Mouse (Mus musculus): ENCODE data around the gene Cradd.
A peak's percentile ranks its signal among the peaks of the same experiment; 100 is the strongest.

Cradd gene

DNA sequence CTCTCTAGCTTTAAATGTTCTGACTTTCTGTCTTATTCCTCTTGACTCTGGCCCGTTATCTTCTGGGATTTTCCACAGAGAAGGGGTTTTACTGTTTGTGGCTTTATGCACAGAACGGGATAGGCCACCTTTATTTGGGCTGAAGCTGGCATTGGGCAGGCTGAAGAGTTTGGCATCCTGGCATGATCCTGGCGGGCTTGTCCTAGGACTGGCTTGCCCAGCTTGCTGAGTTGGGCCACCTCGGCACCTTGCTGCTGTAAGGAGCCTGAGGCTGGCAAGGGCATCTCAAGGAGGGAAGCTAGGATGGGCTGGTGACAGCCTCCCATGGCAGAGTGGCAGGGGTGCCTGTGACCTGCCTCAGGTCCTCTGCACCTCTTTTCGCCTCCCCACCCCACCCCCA lies 55.6 kb downstream of the Cradd start:
- no peak for DNase-seq

DNA sequence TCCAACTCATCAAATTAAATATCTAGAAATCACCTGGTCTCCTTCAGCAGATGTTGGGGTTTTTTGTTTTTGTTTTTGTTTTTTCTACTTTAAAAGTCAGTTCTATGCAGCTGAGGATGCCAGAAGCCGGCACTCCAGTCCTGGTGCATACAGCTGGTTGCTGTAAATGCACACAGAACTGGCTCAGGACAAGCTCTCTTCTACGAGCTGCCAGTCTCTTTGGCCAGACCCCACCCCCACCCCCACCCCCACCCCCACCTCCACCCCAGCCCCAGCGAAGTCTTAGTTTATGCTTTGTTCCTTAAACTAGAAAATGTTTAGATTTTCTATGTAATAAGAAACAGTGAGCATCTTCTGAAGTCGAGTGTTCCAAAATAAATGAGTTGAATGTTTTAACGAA lies 57.0 kb downstream of the Cradd start:
- no peak for DNase-seq

DNA sequence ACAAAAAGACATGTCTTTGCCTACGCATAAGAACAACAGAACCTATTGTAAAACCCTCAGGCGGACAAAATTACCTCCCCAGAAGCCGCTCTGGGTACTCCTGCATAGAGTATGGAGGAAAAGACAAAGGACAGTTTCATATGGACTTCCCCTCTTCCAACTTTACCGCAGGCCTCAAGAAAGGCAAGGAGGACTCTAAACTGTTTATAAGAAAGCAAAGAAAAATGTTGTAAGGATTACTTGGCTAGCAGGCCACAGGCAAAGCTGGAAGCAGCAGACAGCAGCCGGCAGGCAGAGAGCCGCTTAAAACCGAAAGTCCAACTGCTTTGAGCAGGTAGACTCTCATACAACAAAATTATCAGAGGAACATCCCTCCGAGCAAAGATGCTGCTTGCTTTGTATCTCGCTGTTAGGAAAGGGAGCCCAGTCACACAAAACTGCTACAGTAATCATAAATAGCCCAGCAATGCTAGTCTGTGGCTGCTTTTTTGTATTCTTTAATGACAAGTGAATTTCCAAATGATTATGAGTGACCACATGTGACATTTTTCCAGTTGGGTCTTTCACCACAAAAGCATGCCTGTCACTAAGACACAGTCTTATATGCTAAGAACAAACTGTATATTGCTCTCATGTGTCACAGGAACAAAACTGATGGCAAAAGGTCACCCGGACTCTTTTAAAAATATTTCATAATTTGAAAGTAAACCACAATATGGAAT lies 57.7 kb downstream of the Cradd start:
- no peak for DNase-seq

DNA sequence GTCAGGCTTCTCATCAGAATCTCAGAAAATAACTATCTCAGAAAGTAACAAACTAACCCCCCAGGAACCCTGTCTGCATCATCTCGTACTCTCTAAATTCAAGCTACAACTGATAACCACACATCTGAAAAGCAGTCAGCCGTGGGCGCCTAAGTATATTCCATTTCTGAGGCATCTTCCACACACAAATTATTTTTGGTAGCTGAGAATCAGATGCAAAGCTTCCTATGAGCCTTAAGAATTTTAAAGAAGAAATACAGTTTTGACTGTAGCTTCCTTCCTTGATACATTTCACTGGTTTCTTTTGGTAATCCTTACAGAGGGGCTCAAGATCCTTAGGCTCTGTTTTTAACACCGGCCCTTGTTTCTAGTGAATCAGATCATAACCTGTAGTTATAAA lies 58.4 kb downstream of the Cradd start:
- no peak for DNase-seq

DNA sequence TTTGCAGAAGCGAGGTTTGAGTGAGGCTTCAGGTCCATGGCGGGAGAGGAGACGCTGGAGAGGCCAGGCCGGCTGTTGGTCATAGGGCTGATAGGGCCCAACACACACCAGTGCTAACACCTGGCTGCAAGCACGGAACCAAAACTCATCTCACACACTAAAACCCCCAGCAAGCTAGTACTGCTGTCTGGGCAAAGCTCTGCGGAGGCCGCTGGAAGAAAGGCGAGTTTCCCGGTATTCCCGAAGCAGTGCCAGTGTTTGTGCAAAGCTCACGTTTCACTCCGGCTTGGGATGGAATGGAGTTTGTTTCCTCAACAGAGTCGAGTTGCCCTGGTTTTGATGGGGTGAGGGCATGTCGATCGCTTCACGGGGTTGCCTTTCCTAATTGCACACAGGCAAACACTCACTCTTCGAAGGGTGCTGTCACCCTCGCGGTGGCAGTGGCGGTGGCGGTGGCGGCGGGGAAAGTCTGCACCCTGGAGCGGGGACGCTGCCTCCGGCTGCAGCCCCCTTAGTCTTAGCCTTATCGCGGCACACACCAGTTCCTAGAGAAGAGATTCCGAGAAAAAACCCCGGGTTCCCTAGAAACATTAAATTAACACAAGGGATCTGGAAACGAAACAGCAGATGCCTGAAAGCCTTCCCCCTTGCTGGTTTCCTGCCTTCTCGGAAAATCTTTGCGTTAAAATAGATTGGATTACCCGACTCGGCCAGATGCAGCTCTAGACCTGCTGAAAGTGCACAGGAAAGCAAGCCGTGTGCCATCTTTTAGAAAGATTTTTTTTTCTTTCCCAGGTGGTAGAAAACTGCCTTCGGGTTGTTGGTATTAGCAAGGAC lies 59.2 kb downstream of the Cradd start:
- DNase-seq = peak in 1 of 2 experiments; percentile 60

DNA sequence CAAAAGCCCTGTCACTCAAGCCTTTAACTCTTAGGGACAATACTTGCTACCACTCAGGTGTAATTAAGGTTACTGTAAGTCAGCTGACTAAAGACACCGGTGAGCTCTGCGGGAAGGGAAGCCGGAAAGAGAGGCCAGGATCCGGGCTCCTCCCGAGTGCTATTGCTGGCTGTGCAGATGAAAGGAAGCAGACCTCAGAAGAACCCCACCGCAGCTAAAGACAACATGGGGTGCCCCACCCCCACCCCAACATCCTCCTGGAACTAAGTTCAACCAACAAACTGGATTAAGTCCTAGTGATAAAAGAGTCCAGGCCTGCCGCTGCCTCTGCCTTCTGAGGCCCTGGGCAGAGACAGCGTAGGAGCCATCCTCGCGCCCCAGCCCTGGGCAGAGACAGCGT lies 61.5 kb downstream of the Cradd start:
- peak; percentile 25 to 40 for DNase-seq

DNA sequence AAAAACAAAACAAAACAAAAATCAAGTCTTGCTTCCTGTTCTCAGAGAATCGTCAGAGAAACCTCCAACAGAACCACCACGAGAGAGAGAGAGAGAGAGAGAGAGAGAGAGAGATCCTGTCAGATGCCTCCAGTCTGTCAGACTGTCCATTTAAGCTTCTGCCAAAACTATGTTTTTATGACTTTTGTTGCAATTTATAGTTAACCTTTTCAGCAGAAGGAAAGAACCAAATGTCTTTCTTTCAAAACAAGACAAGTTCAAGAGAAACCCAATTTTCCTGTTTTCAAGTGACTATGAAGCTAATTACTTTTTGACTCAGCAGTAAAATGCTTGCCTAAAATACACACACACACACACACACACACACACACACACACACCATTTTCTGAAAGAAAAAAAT lies 62.7 kb downstream of the Cradd start:
- no peak for DNase-seq

DNA sequence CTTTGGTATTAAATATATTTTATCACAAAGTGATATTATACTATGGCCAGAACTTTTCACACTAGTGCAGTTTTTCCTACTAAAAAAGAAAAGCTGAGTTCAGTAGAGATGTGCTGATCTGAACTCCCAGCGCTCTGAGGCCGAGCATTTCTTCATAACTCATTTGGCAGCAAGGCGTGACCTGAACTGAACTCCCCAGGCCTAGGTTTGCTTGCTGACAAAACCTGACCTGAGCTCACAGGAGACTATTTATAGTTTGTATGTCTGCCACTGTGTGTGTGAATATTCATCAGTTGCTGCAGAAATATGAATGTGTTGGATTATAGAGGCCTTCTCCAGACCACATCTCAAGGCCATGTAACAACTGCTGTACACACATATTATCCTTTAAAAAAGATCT lies 63.5 kb downstream of the Cradd start:
- peak; percentile 72 to 73 for DNase-seq

DNA sequence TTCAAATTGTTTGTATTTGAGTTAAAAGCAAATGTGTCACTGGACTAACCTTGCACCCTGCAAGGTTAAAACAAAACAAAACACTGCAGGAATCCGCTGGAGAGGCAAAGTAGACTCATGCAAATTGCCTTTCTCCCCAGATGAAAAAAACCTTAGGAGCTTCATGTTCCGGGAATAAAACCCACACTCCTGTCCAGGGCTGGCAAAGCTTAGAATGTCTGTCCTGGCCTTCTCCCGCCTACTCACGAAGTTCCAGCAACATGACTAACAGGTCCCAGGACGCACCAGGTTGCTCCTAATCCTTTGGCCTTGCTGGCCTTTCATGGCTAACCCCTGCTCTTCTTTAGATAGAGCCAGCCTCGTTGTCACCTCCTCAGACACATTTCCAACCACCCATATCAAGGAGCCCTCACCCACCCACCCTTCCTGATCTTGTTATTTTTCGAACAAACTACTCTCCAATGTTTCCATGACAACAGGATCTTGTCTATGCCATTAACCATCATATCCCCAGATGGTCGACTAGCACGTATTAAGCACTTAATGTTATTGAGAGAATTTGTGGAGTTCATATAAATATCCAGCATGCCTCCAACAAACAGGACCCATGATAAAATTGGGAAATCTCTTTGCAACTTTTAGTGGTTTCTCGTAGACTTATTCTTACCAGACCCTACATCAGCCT lies 65.3 kb downstream of the Cradd start:
- peak in 1 of 2 experiments; percentile 25 for DNase-seq

DNA sequence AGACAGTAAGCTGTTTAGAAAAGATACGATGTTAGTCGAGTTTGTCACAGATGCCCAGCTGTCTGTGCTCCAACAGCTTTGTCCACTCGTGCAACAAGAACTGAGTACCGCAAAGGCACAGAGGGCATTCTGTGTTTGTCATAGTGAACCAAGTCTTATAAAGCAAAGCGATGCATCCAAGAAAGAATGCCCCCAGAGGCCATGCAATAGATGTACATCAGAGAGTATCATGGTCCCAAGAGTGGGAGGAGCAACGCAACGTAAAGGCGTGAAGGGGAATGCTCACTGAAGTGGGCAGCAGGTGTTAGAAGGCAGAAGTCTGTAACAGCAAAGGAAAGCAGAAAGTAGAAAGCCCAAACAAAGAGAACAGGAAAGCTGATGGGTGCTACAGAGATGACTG lies 66.0 kb downstream of the Cradd start:
- DNase-seq = no peak

DNA sequence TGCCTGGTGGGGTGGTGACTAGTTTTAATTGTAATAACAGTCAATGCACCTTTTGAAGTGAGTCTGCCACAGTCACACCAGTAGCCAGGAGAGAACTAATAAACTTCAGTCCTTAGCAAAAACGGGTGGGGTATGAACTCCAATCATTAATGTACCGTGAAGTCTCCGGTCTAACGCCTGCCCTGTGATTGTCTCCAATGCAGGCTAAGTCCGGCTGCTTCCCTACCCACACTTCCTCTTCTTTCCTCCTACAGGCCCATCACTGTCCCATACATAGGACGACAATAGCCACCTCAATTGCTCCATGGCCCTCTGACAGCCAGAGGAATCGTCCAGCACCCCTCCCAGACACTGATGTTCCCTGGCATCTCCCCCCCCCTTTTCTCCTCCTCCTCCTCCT lies 67.8 kb downstream of the Cradd start:
- DNase-seq = no peak

DNA sequence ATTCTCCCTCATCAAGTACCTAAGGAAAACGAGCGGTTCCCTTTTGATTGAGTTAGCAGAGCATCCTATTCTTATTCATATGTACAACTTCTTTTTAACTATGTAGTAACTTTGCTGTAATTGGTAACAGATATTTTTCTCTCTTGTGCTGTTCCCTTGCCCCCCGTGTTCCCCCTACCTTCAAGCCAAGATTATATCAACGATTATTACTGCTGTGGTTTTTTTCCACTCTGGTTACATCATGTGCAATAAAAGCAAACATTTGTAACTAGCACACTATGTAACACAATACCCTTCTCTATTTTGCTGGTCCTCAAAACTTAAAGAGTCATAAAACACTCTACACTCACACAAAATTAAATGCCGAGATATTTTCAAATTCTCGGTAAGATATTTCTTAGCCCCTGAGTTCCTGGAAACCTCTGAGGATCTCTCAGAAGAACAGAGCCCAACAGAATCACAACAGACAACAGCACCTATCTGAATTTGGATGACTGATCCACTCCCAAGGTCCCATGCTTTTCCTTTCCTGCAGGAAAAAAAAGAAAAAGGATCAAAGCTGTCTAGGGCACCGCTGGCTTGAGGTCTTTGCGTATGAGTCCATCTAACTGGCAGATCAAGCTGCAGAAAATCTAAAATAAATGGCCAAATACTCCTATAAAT lies 68.8 kb downstream of the Cradd start:
- DNase-seq = no peak

DNA sequence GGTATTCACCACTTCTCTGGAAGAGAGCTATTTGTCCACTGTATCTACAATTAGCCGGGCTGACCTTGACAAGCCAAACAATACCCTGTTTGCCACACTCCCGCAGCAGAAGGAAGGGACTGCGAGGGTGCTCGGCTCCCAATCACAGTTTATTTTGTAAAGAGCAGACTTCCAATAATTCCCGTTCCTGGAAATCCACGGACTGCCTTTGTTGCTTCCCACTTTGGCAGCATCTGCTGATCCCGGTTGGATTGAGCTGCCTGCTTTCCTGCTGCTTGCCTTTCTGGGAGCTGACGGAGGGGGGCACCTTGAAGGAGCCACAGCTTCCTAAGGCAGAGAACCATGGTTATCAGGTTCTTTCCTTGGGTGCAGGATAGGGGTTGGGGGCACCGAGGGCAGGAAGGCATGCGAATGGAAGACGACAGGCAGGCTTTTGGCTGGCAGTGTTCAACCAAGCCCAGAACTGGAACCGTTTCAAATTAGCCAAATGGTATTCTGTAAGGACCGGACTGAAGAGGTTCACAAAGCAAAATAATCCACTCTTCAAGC lies 69.4 kb downstream of the Cradd start:
- DNase-seq = peak; percentile 29 to 60

DNA sequence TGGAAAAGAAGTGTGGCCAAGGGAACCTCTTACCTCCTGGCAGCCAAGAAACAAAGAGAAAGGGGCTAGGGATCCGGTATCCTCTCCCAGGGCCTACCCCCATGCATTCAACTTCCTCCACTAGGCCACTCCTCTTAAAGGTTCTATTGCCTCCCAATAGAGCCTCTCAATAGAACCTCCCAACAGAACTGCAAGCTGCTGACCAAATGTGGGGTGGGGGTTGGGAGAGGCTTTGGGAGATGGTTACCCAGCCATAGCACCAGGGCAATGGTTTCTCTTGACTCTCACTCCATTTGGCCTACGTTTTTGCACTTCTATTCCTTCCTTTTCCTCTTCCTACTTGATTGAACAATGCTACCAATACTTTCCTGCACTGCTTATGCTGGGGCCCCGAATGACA lies 69.9 kb downstream of the Cradd start:
- no peak for DNase-seq

DNA sequence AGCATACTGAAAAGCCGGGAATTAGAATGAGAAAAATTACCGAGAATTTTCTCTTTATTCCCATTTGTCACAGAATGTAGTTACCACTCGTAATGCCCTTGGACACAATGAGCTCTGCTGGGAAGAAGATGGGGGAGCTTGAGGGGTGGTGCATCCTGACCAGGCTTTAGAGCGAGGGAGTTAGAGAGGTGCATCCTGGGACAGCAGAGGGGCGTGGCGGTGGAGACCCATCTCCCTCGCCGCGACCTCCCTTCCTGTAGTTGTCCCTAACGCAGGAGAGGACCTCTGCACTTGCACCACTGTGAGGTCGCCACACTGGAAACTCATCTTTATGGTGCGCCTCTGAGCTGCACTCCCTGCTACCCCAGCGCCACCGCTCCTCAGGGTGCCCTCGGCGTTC lies 72.3 kb downstream of the Cradd start:
- DNase-seq = no peak

DNA sequence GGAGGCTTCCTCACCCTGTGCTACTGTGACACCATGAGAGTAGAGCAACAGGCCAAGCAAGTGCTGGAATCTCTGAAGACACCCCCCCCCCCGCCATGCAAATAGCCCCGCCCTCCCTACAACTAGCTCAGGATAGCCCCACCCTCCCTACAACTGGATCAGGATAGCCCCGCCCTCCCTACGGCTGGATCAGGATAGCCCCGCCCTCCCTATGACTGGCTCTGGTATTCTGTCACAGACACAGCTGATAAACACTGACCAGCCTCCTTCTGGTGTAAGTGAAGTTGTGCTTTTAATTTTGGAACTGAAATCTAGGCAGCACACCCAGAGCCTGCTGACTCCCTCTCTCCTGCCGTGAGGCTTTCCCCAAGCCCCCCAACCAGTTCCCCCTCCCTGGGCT lies 75.6 kb downstream of the Cradd start:
- no peak for DNase-seq

DNA sequence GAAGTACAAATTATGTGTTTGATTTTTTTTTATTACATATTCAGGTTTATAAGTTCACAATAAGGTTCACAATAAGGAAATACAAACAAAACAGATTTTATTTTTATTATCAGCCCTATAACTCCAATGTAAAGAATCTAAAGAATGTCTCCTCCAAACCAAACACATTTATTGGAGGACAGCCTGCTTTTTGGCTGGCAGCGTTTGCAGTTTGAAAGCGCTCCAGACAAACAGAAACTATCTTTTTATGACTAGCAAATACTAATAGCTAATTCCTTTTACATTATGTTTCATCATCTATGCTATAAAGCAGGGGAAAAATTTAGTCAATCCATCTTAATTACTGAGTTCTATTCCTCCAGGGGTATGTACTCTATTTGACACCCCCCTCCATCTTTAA lies 77.2 kb downstream of the Cradd start:
- no peak for DNase-seq

DNA sequence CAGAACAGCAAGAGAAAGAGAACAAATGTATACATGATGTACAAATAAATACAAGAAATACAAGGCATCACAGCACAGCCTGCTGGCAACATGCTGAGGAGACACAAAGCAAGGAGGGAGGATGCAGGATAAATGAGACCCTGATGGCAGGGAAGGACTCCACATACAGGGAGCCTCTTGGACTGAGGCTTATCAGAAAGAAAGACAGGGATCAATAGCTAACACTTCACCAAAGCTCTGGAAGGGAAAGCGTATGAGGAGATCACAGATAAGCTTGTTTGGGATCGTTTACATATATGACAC lies 78.3 kb downstream of the Cradd start:
- DNase-seq = no peak

DNA sequence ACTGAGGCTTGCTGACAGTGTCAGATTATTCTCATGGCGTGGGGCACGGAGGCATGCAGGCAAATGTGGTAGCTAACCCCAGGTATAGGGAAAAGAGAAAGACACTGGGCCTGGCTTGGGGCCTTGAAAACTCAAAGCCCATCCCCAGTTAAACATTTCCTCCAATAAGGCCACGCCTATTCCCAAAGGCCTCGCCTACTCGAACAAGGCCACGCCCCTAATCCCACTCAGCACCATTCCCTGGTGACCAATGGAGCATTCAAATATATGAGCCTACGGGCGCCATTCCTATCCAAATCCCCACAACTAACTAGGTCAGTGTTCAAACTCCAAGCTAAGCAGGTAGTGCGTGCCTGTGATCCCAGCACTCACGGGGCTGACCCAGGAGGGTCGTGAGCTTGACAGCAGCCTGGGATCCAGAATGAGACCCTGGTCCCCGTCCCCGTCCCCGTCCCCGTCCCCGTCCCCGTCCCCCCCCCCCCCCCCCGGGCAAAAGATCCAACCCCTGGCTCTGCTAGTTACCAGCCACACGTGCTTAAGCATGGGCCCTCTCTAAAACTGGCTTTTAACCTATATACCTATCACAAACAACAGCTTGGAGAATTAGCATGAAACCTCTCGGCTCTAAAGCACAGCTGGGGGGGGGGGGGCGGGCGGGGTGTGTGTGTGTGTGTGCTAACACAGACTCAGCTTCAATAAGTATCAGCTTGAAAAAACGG lies 78.8 kb downstream of the Cradd start:
- no peak for DNase-seq

DNA sequence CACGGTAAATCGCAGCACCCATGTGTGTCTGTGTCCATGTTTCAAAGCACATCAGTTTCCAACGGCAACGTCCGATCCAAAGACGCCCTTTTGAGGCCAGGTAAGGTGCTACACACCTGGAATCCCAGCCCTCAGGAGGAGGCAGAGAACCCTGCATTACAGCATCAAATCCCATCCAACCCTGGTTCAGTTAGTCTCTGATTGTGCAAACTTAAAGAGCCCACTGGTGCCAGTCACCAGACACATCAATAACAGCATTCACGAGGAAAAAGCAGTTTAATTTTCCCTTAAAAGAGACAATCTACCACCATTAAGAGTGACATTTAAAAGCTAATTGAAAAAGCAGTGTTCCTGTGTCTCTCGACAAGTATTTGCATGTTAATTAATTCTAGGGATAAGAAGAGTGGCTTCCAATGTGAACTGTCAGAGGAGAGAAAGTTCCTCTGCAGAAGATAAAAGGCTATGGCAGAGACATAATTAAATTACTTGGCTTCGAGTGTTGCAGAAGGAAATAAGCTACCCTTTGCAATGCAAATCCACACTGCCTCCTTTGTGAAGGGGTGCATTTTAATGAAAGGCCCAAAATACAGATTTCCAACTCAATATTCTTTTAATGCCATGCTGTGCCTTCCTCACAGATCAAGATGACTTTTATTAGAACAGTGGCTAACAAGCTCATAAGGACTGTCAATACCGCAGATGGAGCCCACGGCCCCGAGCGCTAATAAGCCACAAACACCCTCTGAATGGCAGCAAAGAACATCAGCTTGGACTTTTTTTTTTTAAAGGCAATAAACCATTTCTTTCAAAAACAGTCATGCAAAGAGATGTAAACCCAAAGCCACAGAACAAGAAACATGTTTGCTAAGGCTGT lies 84.5 kb downstream of the Cradd start:
- no peak for DNase-seq

DNA sequence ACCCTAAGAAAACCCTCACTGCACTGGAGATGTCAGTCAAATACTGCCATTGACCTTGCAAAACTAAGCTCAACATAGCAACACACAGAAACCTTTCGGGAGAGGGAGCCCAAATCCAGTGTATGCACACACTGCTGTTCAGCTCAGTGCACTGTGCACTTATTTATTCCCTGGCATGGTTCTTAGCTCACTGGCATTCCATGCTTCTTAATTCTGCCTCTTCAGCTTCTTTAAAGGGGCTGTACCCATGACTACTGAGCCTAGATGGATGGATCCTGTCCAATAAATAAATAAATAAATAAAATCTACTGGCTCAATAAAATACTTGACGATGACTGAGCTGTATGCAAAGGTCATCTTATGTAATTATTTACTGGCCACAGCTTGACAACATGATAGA lies 85.3 kb downstream of the Cradd start:
- DNase-seq = no peak

Data from kidney, postnatal 36 days (tissue).